In genomic region chr2:26594934-26595724, GRCm38 (mm10) we compare ENCODE assay signal across 14 mouse cellular contexts. TPM values are rescaled to one million over a fixed set of nuclear protein-coding genes. Genes with fewer than 3 reads are reported as not detected.
DNase-seq lines count a peak whose midpoint lies in the region; ATAC-seq and TF ChIP-seq lines count a peak whose summit lies in the region.
"Had no signal": no experiment of that assay in that cellular context is flagged by ENCODE, and none has a peak within 500 bp of the region (broad histone marks: within the 10 kb centered on the region; RNA-seq: fewer than 3 reads in every experiment).

No protein-coding gene starts in this region.

- TF ChIP-seq EP300 in lung, postnatal 0 days (IDR thresholded peaks at IDR 0.05) = peak; percentile 28

- peak; percentile 97 for DNase-seq in heart, adult 11 months
- DNase-seq in heart, adult 8-10 months (ENCODE audit: low spot score) = no peak
- DNase-seq in kidney, postnatal 0 days (ENCODE audit: low spot score) = peak; percentile 58
- DNase-seq in lung, postnatal 0 days (ENCODE audit: low spot score) = no peak
- no peak for DNase-seq in frontal cortex, adult 2 months (ENCODE audit: extremely low spot score in 1 of 2, low spot score in 1 of 2)
- DNase-seq in right cerebral cortex, adult 2 months (ENCODE audit: low spot score in 2 of 2) = no peak
- DNase-seq in layer of hippocampus, postnatal 14 days (ENCODE audit: low spot score in 2 of 2) = no peak
- DNase-seq: adrenal gland, postnatal 36 days; cerebellum, adult 9-11 months; gastrocnemius, postnatal 36 days had no signal

- H3K9ac ChIP-seq in heart, embryonic 16.5 days (ENCODE audit: low read length) = no peak overlapping the region
- peak overlapping the region; percentile 13; the same call in 1 of the 2 replicates for H3K9ac ChIP-seq in kidney, postnatal 0 days (ENCODE audit: low read depth, low read length)
- H3K9ac ChIP-seq in lung, postnatal 0 days (replicated peaks; ENCODE audit: low read depth) = no peak overlapping the region

- H3K9me3 ChIP-seq in heart, embryonic 16.5 days (replicated peaks; ENCODE audit: control insufficient read depth, low read length) = no peaks in the 10 kb centered on the region
- no peaks in the 10 kb centered on the region for H3K9me3 ChIP-seq in kidney, postnatal 0 days (replicated peaks; ENCODE audit: low read length)
- H3K9me3 ChIP-seq in lung, postnatal 0 days (ENCODE audit: low read length) = no peaks in the 10 kb centered on the region

- H3K27ac ChIP-seq in heart, embryonic 16.5 days (ENCODE audit: low read length) = no peak overlapping the region
- H3K27ac ChIP-seq in kidney, postnatal 0 days = peak overlapping the region; percentile 77
- 0 out of 2 replicates have a peak overlapping the region, but pooled peaks have one; percentile 0 for H3K27ac ChIP-seq in lung, postnatal 0 days (ENCODE audit: low read length)

- peaks cover 7% of the 10 kb centered on the region for H3K4me1 ChIP-seq in heart, embryonic 16.5 days (ENCODE audit: control insufficient read depth, insufficient read depth, low read length)
- H3K4me1 ChIP-seq in kidney, postnatal 0 days (replicated peaks; ENCODE audit: insufficient read depth, low read length) = 0 out of 2 replicates have a peak, but pooled peaks cover 5% of the 10 kb centered on the region
- peaks cover 6% of the 10 kb centered on the region for H3K4me1 ChIP-seq in lung, postnatal 0 days (ENCODE audit: insufficient read depth, low read depth, low read length)

- H3K27me3 ChIP-seq in heart, embryonic 16.5 days (ENCODE audit: control insufficient read depth, insufficient read depth, low read length) = no peaks in the 10 kb centered on the region
- H3K27me3 ChIP-seq in kidney, postnatal 0 days (ENCODE audit: insufficient read depth, low read length) = no peaks in the 10 kb centered on the region
- H3K27me3 ChIP-seq in lung, postnatal 0 days (replicated peaks; ENCODE audit: insufficient read depth, low read length) = no peaks in the 10 kb centered on the region

- H3K4me3 ChIP-seq in heart, embryonic 16.5 days (ENCODE audit: low read length) = no peak overlapping the region
- H3K4me3 ChIP-seq in kidney, postnatal 0 days (replicated peaks; ENCODE audit: low read depth, low read length) = no peak overlapping the region
- no peak overlapping the region for H3K4me3 ChIP-seq in lung, postnatal 0 days (ENCODE audit: low read depth, low read length)

- no peak overlapping the region for H3K4me2 ChIP-seq in heart, embryonic 16.5 days (ENCODE audit: low read depth, low read length)
- no peak overlapping the region for H3K4me2 ChIP-seq in kidney, postnatal 0 days (ENCODE audit: low read length)
- no peak overlapping the region for H3K4me2 ChIP-seq in lung, postnatal 0 days (replicated peaks; ENCODE audit: low read depth, low read length)

- peaks cover 16% of the 10 kb centered on the region for H3K36me3 ChIP-seq in heart, embryonic 16.5 days (ENCODE audit: control insufficient read depth, insufficient read depth)
- peaks cover 24% of the 10 kb centered on the region for H3K36me3 ChIP-seq in kidney, postnatal 0 days (ENCODE audit: insufficient read depth, low read length)
- H3K36me3 ChIP-seq in lung, postnatal 0 days (ENCODE audit: insufficient read depth, low read length) = peaks cover 28% of the 10 kb centered on the region

- ATAC-seq in heart, embryonic 16.5 days (replicated peaks; ENCODE audit: extremely low read depth, insufficient read depth, low FRiP score) = peak; percentile 20; the same call in 1 of the 2 replicates
- peak; percentile 64 for ATAC-seq in kidney, postnatal 0 days (replicated peaks; ENCODE audit: low FRiP score, low read depth)
- ATAC-seq in lung, postnatal 0 days = peak; percentile 28
- ATAC-seq: inflammation-experienced regulatory T-cells, adult 6 months; midbrain, embryonic 16.5 days had no signal

- no peak for TF ChIP-seq CTCF in kidney, postnatal 0 days (IDR thresholded peaks at IDR 0.05; ENCODE audit: low read depth)
- 0 out of 2 replicates have a peak, but pooled peaks have one; percentile 19 for TF ChIP-seq CTCF in lung, postnatal 0 days (IDR thresholded peaks at IDR 0.05)

- WGBS in heart, embryonic 16.5 days = 73% methylated on average over 6 of the region's 6 CpGs
- 54% methylated on average over 6 of the region's 6 CpGs for WGBS in kidney, postnatal 0 days
- WGBS in lung, postnatal 0 days = 30% methylated on average over 6 of the region's 6 CpGs

RNA-seq across cellular contexts. Expression of gene Gm20532, which starts 8.7 kb away (rescaled TPM):
- not detected for total RNA-seq in heart, adult 8-10 months (2022)
- not detected in 2 replicates for polyA plus RNA-seq in heart, embryonic 16.5 days (2015; fragmentation: Nextera tagmentation; extraction: Ambion mirVana)
- not detected in 2 replicates for polyA plus RNA-seq in kidney, postnatal 0 days (2015; fragmentation: Nextera tagmentation; extraction: Ambion mirVana)
- polyA plus RNA-seq in lung, postnatal 0 days (2015; fragmentation: Nextera tagmentation; extraction: Ambion mirVana) = not detected in 2 replicates
- not detected in 2 replicates for polyA plus RNA-seq in frontal cortex, adult 2 months (2012; rRNA removed)
- total RNA-seq in layer of hippocampus, postnatal 14 days (2021) = not detected
- total RNA-seq: adrenal gland, postnatal 36 days; gastrocnemius, postnatal 36 days had no signal
- polyA plus RNA-seq: inflammation-experienced regulatory T-cells, adult 6 months; limb, embryonic 11.5 days; midbrain, embryonic 16.5 days had no signal

RNA-seq across cellular contexts. Expression of gene Agpat2, which starts 9.1 kb away (rescaled TPM):
- total RNA-seq in heart, adult 8-10 months (2022) = 10 to 100 TPM; 51.1 to 65.9 (median 60.8) TPM
- polyA plus RNA-seq in heart, embryonic 16.5 days (2015; fragmentation: Nextera tagmentation; extraction: Ambion mirVana) = 25.9 and 28.5 TPM in 2 replicates
- 53.8 and 57.1 TPM in 2 replicates for polyA plus RNA-seq in kidney, postnatal 0 days (2015; fragmentation: Nextera tagmentation; extraction: Ambion mirVana)
- polyA plus RNA-seq in lung, postnatal 0 days (2015; fragmentation: Nextera tagmentation; extraction: Ambion mirVana) = 59.5 and 72.8 TPM in 2 replicates
- polyA plus RNA-seq in frontal cortex, adult 2 months (2012; rRNA removed) = 2.7 and 3.6 TPM in 2 replicates
- total RNA-seq in layer of hippocampus, postnatal 14 days (2021) = 1 to 10 TPM; 1.2 to 1.9 TPM

RNA-seq across cellular contexts. Expression of gene Egfl7, which starts 15.3 kb away (rescaled TPM):
- total RNA-seq in heart, adult 8-10 months (2022) = 100 to 1,000 TPM; 122 to 172 (median 148) TPM
- polyA plus RNA-seq in heart, embryonic 16.5 days (2015; fragmentation: Nextera tagmentation; extraction: Ambion mirVana) = 188 and 216 TPM in 2 replicates
- 199 and 211 TPM in 2 replicates for polyA plus RNA-seq in kidney, postnatal 0 days (2015; fragmentation: Nextera tagmentation; extraction: Ambion mirVana)
- polyA plus RNA-seq in lung, postnatal 0 days (2015; fragmentation: Nextera tagmentation; extraction: Ambion mirVana) = 412 and 467 TPM in 2 replicates
- polyA plus RNA-seq in frontal cortex, adult 2 months (2012; rRNA removed) = 123 and 130 TPM in 2 replicates
- 10 to 100 TPM; 80.2 to 84.1 TPM for total RNA-seq in layer of hippocampus, postnatal 14 days (2021)

RNA-seq across cellular contexts. Expression of gene Fam69b, which starts 33.1 kb away (rescaled TPM):
- 10 to 100 TPM; 15.0 to 26.6 (median 20.9) TPM for total RNA-seq in heart, adult 8-10 months (2022)
- polyA plus RNA-seq in heart, embryonic 16.5 days (2015; fragmentation: Nextera tagmentation; extraction: Ambion mirVana) = 12.5 and 15.8 TPM in 2 replicates
- 27.3 and 29.5 TPM in 2 replicates for polyA plus RNA-seq in kidney, postnatal 0 days (2015; fragmentation: Nextera tagmentation; extraction: Ambion mirVana)
- 6.2 and 8.2 TPM in 2 replicates for polyA plus RNA-seq in lung, postnatal 0 days (2015; fragmentation: Nextera tagmentation; extraction: Ambion mirVana)
- polyA plus RNA-seq in frontal cortex, adult 2 months (2012; rRNA removed) = 82.4 and 88.0 TPM in 2 replicates
- 10 to 100 TPM; 73.3 to 76.4 TPM for total RNA-seq in layer of hippocampus, postnatal 14 days (2021)

Comparison
In these comparisons a context has a peak if more than half of its experiments do, and no peak if none do; other contexts are left out.
1. DNase-seq: peak in heart, adult 11 months (single experiment) and kidney, postnatal 0 days (single experiment); none in heart, adult 8-10 months (single experiment), lung, postnatal 0 days (single experiment), frontal cortex, adult 2 months (0 of 2), right cerebral cortex, adult 2 months (0 of 2) and layer of hippocampus, postnatal 14 days (0 of 2).
2. Peak in every context shown above with its lines, with median percentiles within 50 percentile points of each other: ATAC-seq.